Comparison of ENCODE assay signal across 8 mouse cellular contexts in genomic region chr11:69431829-69432639, GRCm38 (mm10). TPM values are rescaled to one million over a fixed set of nuclear protein-coding genes. Genes with fewer than 3 reads are reported as not detected.
A peak's percentile ranks its signal among the peaks of the same experiment; 100 is the strongest.
DNase-seq lines count a peak whose midpoint lies in the region; ATAC-seq and TF ChIP-seq lines count a peak whose summit lies in the region.

No protein-coding gene starts in this region.

- H3K4me1 ChIP-seq in embryonic facial prominence, embryonic 10.5 days, result peaks cover 24% of the 10 kb centered on the region
- H3K4me1 ChIP-seq in kidney, adult 2 months (ENCODE audit: control insufficient read depth, insufficient read depth, low read length), result peaks cover 2% of the 10 kb centered on the region; the same call in 1 of the 2 replicates
- peaks cover 19% of the 10 kb centered on the region for H3K4me1 ChIP-seq in limb, embryonic 13.5 days
- H3K4me1 ChIP-seq in midbrain, embryonic 14.5 days (ENCODE audit: control insufficient read depth, insufficient read depth, low read length), result no peaks in the 10 kb centered on the region

- H3K4me3 ChIP-seq in embryonic facial prominence, embryonic 10.5 days, result no peak overlapping the region
- no peak overlapping the region for H3K4me3 ChIP-seq in kidney, adult 2 months (ENCODE audit: insufficient read depth, low read depth, low read length)
- H3K4me3 ChIP-seq in limb, embryonic 13.5 days, result no peak overlapping the region
- no peak overlapping the region for H3K4me3 ChIP-seq in midbrain, embryonic 14.5 days (replicated peaks; ENCODE audit: low read depth, low read length)

- 37% methylated on average over 11 of the region's 11 CpGs for WGBS in embryonic facial prominence, embryonic 10.5 days
- WGBS in kidney, adult 2 months, result 19% methylated on average over 11 of the region's 11 CpGs
- 32% methylated on average over 11 of the region's 11 CpGs for WGBS in limb, embryonic 13.5 days
- 31% methylated on average over 11 of the region's 11 CpGs for WGBS in midbrain, embryonic 14.5 days

- H3K9me3 ChIP-seq in embryonic facial prominence, embryonic 10.5 days, result no peaks in the 10 kb centered on the region
- H3K9me3 ChIP-seq in limb, embryonic 13.5 days, result no peaks in the 10 kb centered on the region
- H3K9me3 ChIP-seq in midbrain, embryonic 14.5 days (ENCODE audit: control insufficient read depth, low read length), result no peaks in the 10 kb centered on the region

- no peak overlapping the region for H3K27ac ChIP-seq in embryonic facial prominence, embryonic 10.5 days (replicated peaks)
- H3K27ac ChIP-seq in kidney, adult 2 months (ENCODE audit: insufficient read depth, low read depth, low read length), result no peak overlapping the region
- H3K27ac ChIP-seq in limb, embryonic 13.5 days, result no peak overlapping the region
- H3K27ac ChIP-seq in midbrain, embryonic 14.5 days (replicated peaks; ENCODE audit: low read depth, low read length), result no peak overlapping the region

- TF ChIP-seq CTCF in kidney, adult 2 months (conservative IDR thresholded peaks at IDR 0.05; ENCODE audit: insufficient read depth, insufficient read length, low read depth, low read length), result peak; percentile 93

- peak; percentile 79 for ATAC-seq in activated CD4-positive, CD25-positive, alpha-beta regulatory T cell, adult 4 months
- peak; percentile 70; the same call in 1 of the 2 replicates for ATAC-seq in limb, embryonic 13.5 days (ENCODE audit: low FRiP score, low read depth)
- ATAC-seq in midbrain, embryonic 14.5 days (ENCODE audit: low FRiP score, low TSS enrichment), result peak; percentile 80

- TF ChIP-seq POLR2A in kidney, adult 2 months (IDR thresholded peaks at IDR 0.05; ENCODE audit: low read depth, low read length), result no peak

- DNase-seq in 3T3-L1 (ENCODE audit: low read depth, low spot score), result peak; percentile 88
- peak; percentile 79 for DNase-seq in embryonic facial prominence, embryonic 10.5 days (ENCODE audit: low spot score)
- peak; percentile 77 for DNase-seq in heart, adult 8-10 months (ENCODE audit: low spot score)
- peak; percentile 89 for DNase-seq in kidney, adult 2 months
- DNase-seq in midbrain, embryonic 14.5 days, result peak; percentile 93
- DNase-seq in spleen, postnatal 10 days (ENCODE audit: low spot score in 2 of 2), result peak; percentile 12 to 71

- no peaks in the 10 kb centered on the region; the same call in 1 of the 2 replicates for H3K27me3 ChIP-seq in embryonic facial prominence, embryonic 10.5 days (replicated peaks; ENCODE audit: low read depth, poor library complexity, severe bottlenecking)
- H3K27me3 ChIP-seq in kidney, adult 2 months (replicated peaks; ENCODE audit: control insufficient read depth, insufficient read depth, low read length), result no peaks in the 10 kb centered on the region
- H3K27me3 ChIP-seq in limb, embryonic 13.5 days, result no peaks in the 10 kb centered on the region
- no peaks in the 10 kb centered on the region for H3K27me3 ChIP-seq in midbrain, embryonic 14.5 days (ENCODE audit: control insufficient read depth, insufficient read depth, low read length)

- H3K36me3 ChIP-seq in embryonic facial prominence, embryonic 10.5 days (replicated peaks), result no peaks in the 10 kb centered on the region
- H3K36me3 ChIP-seq in kidney, adult 2 months (ENCODE audit: control insufficient read depth, insufficient read depth, low read length), result no peaks in the 10 kb centered on the region
- H3K36me3 ChIP-seq in limb, embryonic 13.5 days, result no peaks in the 10 kb centered on the region
- H3K36me3 ChIP-seq in midbrain, embryonic 14.5 days (ENCODE audit: control insufficient read depth, insufficient read depth, low read length), result no peaks in the 10 kb centered on the region

- peak overlapping the region; percentile 32 for H3K4me2 ChIP-seq in limb, embryonic 13.5 days (replicated peaks)
- H3K4me2 ChIP-seq in midbrain, embryonic 14.5 days (ENCODE audit: low read length), result no peak overlapping the region

- H3K9ac ChIP-seq in limb, embryonic 13.5 days, result no peak overlapping the region
- H3K9ac ChIP-seq in midbrain, embryonic 14.5 days (replicated peaks; ENCODE audit: low read length), result no peak overlapping the region

RNA-seq across cellular contexts. Expression of gene Kdm6b, which starts 18.6 kb away (rescaled TPM):
- 10 to 100 TPM; 23.6 to 28.3 TPM for polyA plus RNA-seq in activated CD4-positive, CD25-positive, alpha-beta regulatory T cell, adult 4 months (2017; shearing (Covaris generic))
- 39.8 and 39.9 TPM in 2 replicates for polyA plus RNA-seq in embryonic facial prominence, embryonic 10.5 days (2016; fragmentation: Nextera tagmentation; extraction: Ambion mirVana)
- 10 to 100 TPM; 19.1 to 26.2 (median 22.3) TPM for total RNA-seq in heart, adult 8-10 months (2022)
- 8.8 and 10.5 TPM in 2 replicates for polyA plus RNA-seq in kidney, adult 2 months (2012; rRNA removed)
- 47.3 and 49.3 TPM in 2 replicates for polyA plus RNA-seq in limb, embryonic 13.5 days (2015; fragmentation: Nextera tagmentation; extraction: Ambion mirVana)
- 41.1 and 41.2 TPM in 2 replicates for polyA plus RNA-seq in midbrain, embryonic 14.5 days (2014; fragmentation: Nextera tagmentation; extraction: Ambion mirVana)

RNA-seq across cellular contexts. Expression of gene Tmem88, which starts 34.0 kb away (rescaled TPM):
- under 1 TPM; 0.22 to 0.51 TPM for polyA plus RNA-seq in activated CD4-positive, CD25-positive, alpha-beta regulatory T cell, adult 4 months (2017; shearing (Covaris generic))
- 19.8 and 23.1 TPM in 2 replicates for polyA plus RNA-seq in embryonic facial prominence, embryonic 10.5 days (2016; fragmentation: Nextera tagmentation; extraction: Ambion mirVana)
- total RNA-seq in heart, adult 8-10 months (2022), result 10 to 100 TPM; 13.2 to 24.7 (median 19.5) TPM
- 25.4 and 25.8 TPM in 2 replicates for polyA plus RNA-seq in kidney, adult 2 months (2012; rRNA removed)
- polyA plus RNA-seq in limb, embryonic 13.5 days (2015; fragmentation: Nextera tagmentation; extraction: Ambion mirVana), result 24.0 and 25.6 TPM in 2 replicates
- polyA plus RNA-seq in midbrain, embryonic 14.5 days (2014; fragmentation: Nextera tagmentation; extraction: Ambion mirVana), result 2.6 and 4.9 TPM in 2 replicates

RNA-seq across cellular contexts. Expression of gene Cyb5d1, which starts 36.6 kb away (rescaled TPM):
- polyA plus RNA-seq in activated CD4-positive, CD25-positive, alpha-beta regulatory T cell, adult 4 months (2017; shearing (Covaris generic)), result 10 to 100 TPM in 1 of 2 experiments, 1 to 10 TPM in 1; 9.4 to 17.9 TPM
- polyA plus RNA-seq in embryonic facial prominence, embryonic 10.5 days (2016; fragmentation: Nextera tagmentation; extraction: Ambion mirVana), result 49.3 and 50.2 TPM in 2 replicates
- total RNA-seq in heart, adult 8-10 months (2022), result 10 to 100 TPM; 33.3 to 39.8 (median 36.9) TPM
- polyA plus RNA-seq in kidney, adult 2 months (2012; rRNA removed), result 26.6 and 27.9 TPM in 2 replicates
- 35.6 and 38.1 TPM in 2 replicates for polyA plus RNA-seq in limb, embryonic 13.5 days (2015; fragmentation: Nextera tagmentation; extraction: Ambion mirVana)
- 17.0 and 24.8 TPM in 2 replicates for polyA plus RNA-seq in midbrain, embryonic 14.5 days (2014; fragmentation: Nextera tagmentation; extraction: Ambion mirVana)

RNA-seq across cellular contexts. Expression of gene Naa38, which starts 36.7 kb away (rescaled TPM):
- polyA plus RNA-seq in activated CD4-positive, CD25-positive, alpha-beta regulatory T cell, adult 4 months (2017; shearing (Covaris generic)), result 100 to 1,000 TPM; 146 TPM
- polyA plus RNA-seq in embryonic facial prominence, embryonic 10.5 days (2016; fragmentation: Nextera tagmentation; extraction: Ambion mirVana), result 136 and 137 TPM in 2 replicates
- total RNA-seq in heart, adult 8-10 months (2022), result 100 to 1,000 TPM; 109 to 140 (median 120) TPM
- polyA plus RNA-seq in kidney, adult 2 months (2012; rRNA removed), result 251 and 317 TPM in 2 replicates
- polyA plus RNA-seq in limb, embryonic 13.5 days (2015; fragmentation: Nextera tagmentation; extraction: Ambion mirVana), result 127 and 137 TPM in 2 replicates
- polyA plus RNA-seq in midbrain, embryonic 14.5 days (2014; fragmentation: Nextera tagmentation; extraction: Ambion mirVana), result 97.6 and 123 TPM in 2 replicates

Comparison
In these comparisons a context has a peak if more than half of its experiments do, and no peak if none do; other contexts are left out.
1. DNase-seq: peak in every context shown above with its lines; median percentile 93 in midbrain, embryonic 14.5 days; 89 in kidney, adult 2 months; 88 in 3T3-L1; 79 in embryonic facial prominence, embryonic 10.5 days; 77 in heart, adult 8-10 months; 42 in spleen, postnatal 10 days.